ENCODE assay signal across 8 mouse cellular contexts in genomic region chr1:52500314-52500981, GRCm38 (mm10). TPM values are rescaled to one million over a fixed set of nuclear protein-coding genes. Genes with fewer than 3 reads are reported as not detected.
A peak's percentile ranks its signal among the peaks of the same experiment; 100 is the strongest.
DNase-seq lines count a peak whose midpoint lies in the region; TF ChIP-seq lines count a peak whose summit lies in the region.

Gene Nab1 (minus strand): TSS chr1:52500679.

- TF ChIP-seq EP300 in MEL (IDR thresholded peaks at IDR 0.05; ENCODE audit: low read depth in 1 of 2, low read length in 2 of 2): no peak; a peak in 1 of 4 replicates

- 1% methylated on average over 60 of the region's 80 CpGs for WGBS in cerebellum, adult 2 months
- WGBS in hindbrain, embryonic 10.5 days: 1% methylated on average over 49 of the region's 80 CpGs

- peak; percentile 74 for DNase-seq in MEL (ENCODE audit: low read depth, low spot score)
- DNase-seq in cerebellum, adult 2 months: peak; percentile 87 to 92
- peak in 1 of 2 experiments; percentile 58 for DNase-seq in frontal cortex, adult 2 months (ENCODE audit: extremely low spot score in 1 of 2, low spot score in 1 of 2)
- DNase-seq in hindbrain, embryonic 10.5 days (ENCODE audit: low spot score): peak; percentile 53
- DNase-seq in layer of hippocampus, postnatal 14 days (ENCODE audit: low spot score in 2 of 2): peak; percentile 44 to 52
- peak; percentile 80 for DNase-seq in lung, postnatal 14 days
- DNase-seq in ovary, postnatal 36 days (ENCODE audit: low spot score): peak; percentile 81
- DNase-seq in thymus, postnatal 14 days: peak; percentile 81

- H3K4me1 ChIP-seq in MEL (ENCODE audit: control insufficient read depth in 1 of 2, insufficient read depth in 2 of 2, low read length in 2 of 2): peaks cover 3 to 6% of the 10 kb centered on the region in 2 experiments; a peak in 3 of 4 replicates
- peaks cover 11% of the 10 kb centered on the region; the same call in 1 of the 2 replicates for H3K4me1 ChIP-seq in cerebellum, adult 2 months (ENCODE audit: control insufficient read depth, insufficient read depth, low read length)
- H3K4me1 ChIP-seq in hindbrain, embryonic 10.5 days (replicated peaks): peaks cover 3% of the 10 kb centered on the region; the same call in 1 of the 2 replicates

- peaks cover 22% of the 10 kb centered on the region for H3K79me2 ChIP-seq in MEL (ENCODE audit: control insufficient read depth, insufficient read depth, low read length, poor library complexity)

- peak within 1 kb of the TSS; percentile 92 to 99 for H3K4me3 ChIP-seq in MEL (ENCODE audit: control insufficient read depth in 1 of 2, insufficient read depth in 1 of 2, low read depth in 2 of 2, low read length in 2 of 2)
- peak within 1 kb of the TSS; percentile 99 for H3K4me3 ChIP-seq in cerebellum, adult 2 months (replicated peaks; ENCODE audit: insufficient read depth, low read depth, low read length)
- peak within 1 kb of the TSS; percentile 80 for H3K4me3 ChIP-seq in hindbrain, embryonic 10.5 days

- no peak for TF ChIP-seq CTCF in MEL (IDR thresholded peaks at IDR 0.05 in 2 of 3, conservative IDR thresholded peaks at IDR 0.05 in 1 of 3; ENCODE audit: control insufficient read depth in 1 of 3, insufficient read depth in 1 of 3, low read depth in 2 of 3, low read length in 3 of 3, poor library complexity in 1 of 3, severe bottlenecking in 1 of 3)
- TF ChIP-seq CTCF in cerebellum, adult 2 months (IDR thresholded peaks at IDR 0.05; ENCODE audit: borderline replicate concordance, insufficient read depth, low read depth, low read length): no peak

- H3K9me3 ChIP-seq in MEL (replicated peaks; ENCODE audit: insufficient read depth, low read length): no peaks in the 10 kb centered on the region
- H3K9me3 ChIP-seq in hindbrain, embryonic 10.5 days: no peaks in the 10 kb centered on the region

- H3K27ac ChIP-seq in MEL (ENCODE audit: control insufficient read depth, low read depth, low read length): peak within 1 kb of the TSS; percentile 74
- peak within 1 kb of the TSS; percentile 83 for H3K27ac ChIP-seq in cerebellum, adult 2 months (ENCODE audit: insufficient read depth, low read length)
- H3K27ac ChIP-seq in hindbrain, embryonic 10.5 days: peak within 1 kb of the TSS; percentile 89

- TF ChIP-seq RAD21 in MEL (IDR thresholded peaks at IDR 0.05; ENCODE audit: low read depth, low read length): no peak

- H3K9ac ChIP-seq in MEL (ENCODE audit: control insufficient read depth, low read depth, low read length, poor library complexity, severe bottlenecking): peak within 1 kb of the TSS; percentile 91

- no peak for TF ChIP-seq POLR2A in MEL (IDR thresholded peaks at IDR 0.05; ENCODE audit: control insufficient read depth in 1 of 2, insufficient read depth in 1 of 2, low read depth in 1 of 2, low read length in 2 of 2, poor library complexity in 1 of 2)
- peak; percentile 38; the same call in 1 of the 2 replicates for TF ChIP-seq POLR2A in cerebellum, adult 2 months (IDR thresholded peaks at IDR 0.05; ENCODE audit: borderline replicate concordance, insufficient read depth, low read length)

- H3K27me3 ChIP-seq in MEL (ENCODE audit: control insufficient read depth in 1 of 2, insufficient read depth in 2 of 2, low read length in 2 of 2): no peaks in the 10 kb centered on the region
- no peaks in the 10 kb centered on the region for H3K27me3 ChIP-seq in cerebellum, adult 2 months (ENCODE audit: control insufficient read depth, insufficient read depth, low read length)
- H3K27me3 ChIP-seq in hindbrain, embryonic 10.5 days (ENCODE audit: insufficient read depth, poor library complexity, severe bottlenecking): peaks cover 23% of the 10 kb centered on the region

- H3K36me3 ChIP-seq in MEL (ENCODE audit: control insufficient read depth in 1 of 2, insufficient read depth in 2 of 2, low read length in 2 of 2): peaks cover 0 to 7% of the 10 kb centered on the region in 2 experiments; a peak in 2 of 4 replicates
- H3K36me3 ChIP-seq in hindbrain, embryonic 10.5 days: no peaks in the 10 kb centered on the region

TF ChIP-seq in MEL, 35 proteins besides CTCF, POLR2A, EP300 and RAD21:
- TF ChIP-seq SIN3A (IDR thresholded peaks at IDR 0.05; ENCODE audit: low read length): peak; percentile 40
- peak; percentile 48 for TF ChIP-seq MXI1 (IDR thresholded peaks at IDR 0.05; ENCODE audit: low read depth, low read length)
- peak; percentile 22; the same call in 1 of the 2 replicates for TF ChIP-seq MAZ (IDR thresholded peaks at IDR 0.05; ENCODE audit: low read depth, low read length)
- 0 out of 2 replicates have a peak, but pooled peaks have one; percentile 17 for TF ChIP-seq HCFC1 (IDR thresholded peaks at IDR 0.05; ENCODE audit: low read depth, low read length)
- TF ChIP-seq TCF12 (IDR thresholded peaks at IDR 0.05; ENCODE audit: low read depth, low read length): no peak

RNA-seq across cellular contexts. Expression of gene Nab1, which starts in this region (rescaled TPM):
- 26.7 and 29.8 TPM in 2 replicates for total RNA-seq in MEL (2012; rRNA removed)
- polyA plus RNA-seq in MEL (2012; ENCODE audit: insufficient read depth in 1 of 2, insufficient read length in 2 of 2, low read depth in 1 of 2, low replicate concordance in 2 of 2, missing spikeins in 1 of 2): 10 to 100 TPM in 1 of 2 experiments, not detected in 1; 40.3 TPM
- 23.4 and 25.1 TPM in 2 replicates for polyA plus RNA-seq in cerebellum, adult 2 months (2012; rRNA removed)
- 18.2 and 23.2 TPM in 2 replicates for polyA plus RNA-seq in frontal cortex, adult 2 months (2012; rRNA removed)
- 3.8 and 4.3 TPM in 2 replicates for polyA plus RNA-seq in hindbrain, embryonic 10.5 days (2016; fragmentation: Nextera tagmentation; extraction: Ambion mirVana)
- total RNA-seq in layer of hippocampus, postnatal 14 days (2021): 10 to 100 TPM; 26.0 to 27.3 TPM
